Mouse (Mus musculus) liver (tissue): ENCODE results near the gene Smpd4.
A peak's percentile ranks its signal among the peaks of the same experiment; 100 is the strongest.

Experiments
- DNase-seq: peaks from one replicate; pipeline ENCODE4 v3.0.0-alpha.2; 2020; ENCODE audit warnings: mixed read lengths

The Smpd4 gene

GRCm38 (mm10) chr16:17639081-17639480, 19.9 kb downstream of the Smpd4 start:
- DNase-seq: no peak

- DNase-seq: no peak
Measured at GRCm38 (mm10) chr16:17639951-17640350, 20.8 kb downstream of the Smpd4 start.

GRCm38 (mm10) chr16:17640706-17641105, 21.6 kb downstream of the Smpd4 start:
- no peak for DNase-seq

GRCm38 (mm10) chr16:17641301-17641700, 22.1 kb downstream of the Smpd4 start:
- no peak for DNase-seq

- DNase-seq: no peak
Measured at GRCm38 (mm10) chr16:17642311-17642710, 23.2 kb downstream of the Smpd4 start.

- no peak for DNase-seq
Measured at GRCm38 (mm10) chr16:17643437-17643990, 24.4 kb downstream of the Smpd4 start.

GRCm38 (mm10) chr16:17646310-17647114, 27.4 kb downstream of the Smpd4 start, which contains the start of gene Ccdc74a:
TSS of gene Ccdc74a (plus strand) at chr16:17646470.
- peak; percentile 92 for DNase-seq

- no peak for DNase-seq
Measured at GRCm38 (mm10) chr16:17647156-17647555, 28.0 kb downstream of the Smpd4 start.

- DNase-seq: no peak
Measured at GRCm38 (mm10) chr16:17647566-17648340, 28.6 kb downstream of the Smpd4 start.

- DNase-seq: no peak
Measured at GRCm38 (mm10) chr16:17649925-17650605, 30.9 kb downstream of the Smpd4 start.

- no peak for DNase-seq
Measured at GRCm38 (mm10) chr16:17650711-17651110, 31.6 kb downstream of the Smpd4 start.

- DNase-seq: no peak
Measured at GRCm38 (mm10) chr16:17652607-17653006, 33.5 kb downstream of the Smpd4 start.

GRCm38 (mm10) chr16:17653601-17654000, 34.4 kb downstream of the Smpd4 start:
- no peak for DNase-seq

GRCm38 (mm10) chr16:17654188-17654795, 35.1 kb downstream of the Smpd4 start:
- no peak for DNase-seq

GRCm38 (mm10) chr16:17656212-17656871, 37.2 kb downstream of the Smpd4 start:
- DNase-seq: no peak

- no peak for DNase-seq
Measured at GRCm38 (mm10) chr16:17665568-17665967, 46.4 kb downstream of the Smpd4 start.

GRCm38 (mm10) chr16:17669886-17670285, 50.7 kb downstream of the Smpd4 start:
- no peak for DNase-seq
